Mouse (Mus musculus) ovary, adult 18-20 months (tissue): ENCODE data around the gene Krt36.

Experiments used
- DNase-seq: peaks from one replicate; pipeline ENCODE4 v3.0.0; 2022; ENCODE audit warnings: low spot score, mixed read lengths

Krt36 gene

DNA sequence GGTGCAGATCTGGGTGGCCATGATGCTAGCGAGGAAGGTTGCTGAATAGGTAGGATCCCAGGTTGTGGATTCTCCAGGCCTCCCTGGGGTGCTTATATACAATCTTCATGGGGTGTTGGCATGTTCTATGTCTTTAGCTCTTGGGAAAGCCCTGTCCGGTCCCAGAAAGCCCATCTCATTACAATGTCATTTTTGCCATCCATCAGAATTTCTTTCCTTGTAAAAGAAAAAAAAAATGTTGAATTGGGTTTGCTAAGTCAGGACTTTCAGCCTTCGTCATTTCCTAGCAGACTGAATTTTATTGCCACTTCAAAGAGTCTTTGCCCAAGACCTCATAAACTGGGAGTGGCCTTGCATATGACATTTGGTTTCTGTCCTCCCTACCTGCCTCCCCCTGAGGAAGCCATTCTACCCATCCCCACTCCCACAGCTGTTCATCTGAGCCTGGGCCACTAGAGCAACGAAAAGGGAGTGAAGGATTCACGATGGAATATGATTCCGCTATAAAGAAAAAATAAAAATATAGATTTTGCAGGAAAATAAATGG, at the start of gene Krt36:
Gene Krt36 (minus strand): TSS at position 51 of the 547 bp plus-strand sequence.
- no peak for DNase-seq

DNA sequence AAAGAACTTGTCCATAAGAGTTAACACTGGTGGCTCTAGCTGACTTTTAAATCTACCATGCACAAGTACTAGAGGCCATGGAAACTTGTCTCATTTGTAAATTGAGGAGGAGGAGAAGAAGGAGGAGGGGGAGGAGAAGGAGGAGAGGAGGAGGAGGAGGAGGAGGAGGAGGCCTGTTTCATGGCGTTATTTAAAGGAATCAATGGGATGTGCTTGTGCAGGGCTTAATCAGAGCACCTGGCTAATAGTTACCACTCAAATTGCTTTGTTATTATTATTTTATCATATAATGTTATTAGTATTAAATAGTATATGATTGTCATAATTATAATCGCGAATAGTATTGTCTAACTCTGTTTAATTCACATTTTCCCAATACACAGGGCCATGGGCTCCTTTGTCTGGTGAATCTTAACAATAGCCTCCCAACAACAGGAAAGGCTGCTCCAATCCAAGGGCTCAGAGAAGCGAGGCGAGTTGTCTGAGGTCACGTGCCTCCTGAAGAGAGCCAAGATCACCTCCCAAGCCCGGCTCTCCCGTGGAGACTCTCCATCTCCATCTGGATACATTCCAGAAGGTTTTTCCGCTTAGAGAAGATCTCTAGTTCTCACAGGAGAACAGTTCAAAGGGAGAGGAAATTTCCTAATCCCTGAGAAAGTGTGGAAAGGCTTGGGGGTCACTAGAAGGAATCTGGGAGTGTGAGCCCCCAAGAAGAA, 43.3 kb upstream of the Krt36 start, which contains the start of gene Krt19:
Gene Krt19 (minus strand): TSS at position 51 of the 716 bp plus-strand sequence.
- no peak for DNase-seq

DNA sequence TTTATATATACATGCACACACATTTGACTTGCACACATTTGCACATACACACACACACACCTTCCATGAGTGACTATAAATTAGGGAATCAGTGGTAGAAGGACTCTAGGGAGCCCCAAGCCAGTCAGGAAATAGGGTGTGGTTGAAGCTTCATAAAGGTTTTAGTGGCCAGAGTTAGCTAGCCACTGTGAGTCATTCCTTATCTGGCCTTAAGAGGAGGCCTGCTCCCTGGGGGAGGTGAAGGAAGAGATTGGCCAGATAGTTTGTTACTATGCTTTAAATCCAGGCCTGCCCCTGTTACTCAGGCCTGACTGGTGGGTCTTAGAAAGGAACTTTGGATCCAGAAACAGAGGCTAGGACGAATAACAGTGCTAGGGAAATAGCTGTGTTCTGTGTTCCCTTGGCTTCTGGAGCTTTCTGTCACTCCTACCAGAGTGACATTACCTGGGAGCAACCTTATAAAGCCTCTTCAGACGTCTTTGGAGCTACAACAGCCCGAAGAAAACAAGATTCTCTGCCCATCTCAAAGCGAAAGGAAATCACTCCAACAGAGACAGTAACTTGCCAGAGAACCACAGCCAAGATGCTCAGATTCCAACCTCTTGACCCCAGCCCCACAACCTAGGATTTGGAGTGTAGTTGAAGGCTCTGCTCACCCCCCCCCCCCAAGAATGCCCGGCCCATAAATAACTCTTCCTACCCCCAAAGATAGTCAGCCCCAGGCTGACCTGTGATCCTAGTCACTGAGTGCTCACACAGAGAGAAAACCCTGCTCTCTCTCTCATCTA, 42.3 kb upstream of the Krt36 start:
- no peak for DNase-seq

DNA sequence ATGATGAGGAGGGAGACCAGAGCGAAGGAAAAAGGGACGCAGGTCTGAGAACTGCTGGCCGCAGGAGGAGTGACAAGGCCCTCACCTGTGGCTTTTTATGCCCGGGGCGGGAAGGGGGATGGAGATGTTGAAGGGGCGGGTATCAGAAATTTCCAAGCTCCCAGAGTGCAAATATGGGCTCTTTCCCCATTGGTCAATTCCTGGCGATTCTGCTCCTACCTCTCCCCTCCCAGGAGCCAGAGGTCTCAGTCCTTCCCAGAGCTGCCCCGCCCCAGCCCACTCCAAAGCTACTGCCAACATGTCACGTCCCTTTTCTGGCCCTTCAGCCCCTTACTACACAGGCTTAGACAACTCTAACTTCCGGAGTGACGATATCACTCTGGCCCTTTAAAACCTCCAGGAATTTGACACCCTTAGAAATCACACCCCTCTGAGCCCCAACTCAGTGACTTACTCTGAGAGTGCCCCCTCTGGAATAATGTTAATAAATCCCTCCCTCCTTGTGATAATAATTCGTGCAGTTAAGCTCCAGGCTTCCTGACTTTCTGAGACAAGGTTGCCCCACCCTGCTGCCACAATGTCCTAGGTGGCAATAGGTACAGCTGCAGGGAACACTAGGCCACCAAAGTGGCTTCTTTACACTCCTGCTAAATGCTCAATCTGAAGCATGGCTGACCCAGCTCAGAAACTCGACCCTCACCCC, 40.6 kb upstream of the Krt36 start:
- peak; percentile 27 for DNase-seq

DNA sequence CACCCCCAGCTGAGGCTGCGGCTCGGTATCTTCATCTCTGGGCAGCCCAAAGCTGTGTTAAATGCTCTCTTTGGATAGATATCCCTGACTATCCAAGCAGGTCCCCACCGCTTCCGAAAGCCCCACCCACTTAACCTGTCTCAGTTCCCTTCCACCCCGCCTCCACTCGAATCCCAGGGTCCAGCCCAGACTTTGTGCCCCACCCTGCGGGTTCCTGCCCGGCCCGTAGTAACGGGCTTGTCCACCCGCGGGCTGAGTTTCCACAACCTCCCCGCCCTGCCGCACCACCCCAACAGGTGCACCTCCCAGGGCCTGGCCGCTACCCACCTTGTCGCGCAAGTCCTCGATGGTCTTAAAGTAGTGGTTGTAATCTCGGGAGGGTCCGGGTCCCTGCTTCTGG, 39.7 kb upstream of the Krt36 start:
- no peak for DNase-seq

DNA sequence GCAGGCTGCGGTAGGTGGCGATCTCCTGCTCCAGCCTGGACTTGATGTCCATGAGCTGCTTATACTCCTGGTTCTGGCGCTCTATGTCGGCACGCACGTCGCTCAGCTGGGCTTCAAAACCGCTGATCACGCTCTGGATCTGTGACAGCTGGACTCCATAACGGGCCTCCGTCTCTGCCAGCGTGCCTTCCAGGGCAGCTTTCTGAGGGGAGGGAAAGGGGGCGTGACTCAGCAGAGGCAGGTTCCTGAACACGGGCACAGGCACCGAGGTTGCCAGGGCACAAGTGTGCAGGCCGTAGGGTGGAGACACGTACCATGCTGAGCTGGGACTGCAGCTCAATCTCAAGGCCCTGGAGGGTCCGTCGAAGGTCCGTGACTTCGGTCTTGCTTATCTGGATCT, 35.5 kb upstream of the Krt36 start:
- no peak for DNase-seq

DNA sequence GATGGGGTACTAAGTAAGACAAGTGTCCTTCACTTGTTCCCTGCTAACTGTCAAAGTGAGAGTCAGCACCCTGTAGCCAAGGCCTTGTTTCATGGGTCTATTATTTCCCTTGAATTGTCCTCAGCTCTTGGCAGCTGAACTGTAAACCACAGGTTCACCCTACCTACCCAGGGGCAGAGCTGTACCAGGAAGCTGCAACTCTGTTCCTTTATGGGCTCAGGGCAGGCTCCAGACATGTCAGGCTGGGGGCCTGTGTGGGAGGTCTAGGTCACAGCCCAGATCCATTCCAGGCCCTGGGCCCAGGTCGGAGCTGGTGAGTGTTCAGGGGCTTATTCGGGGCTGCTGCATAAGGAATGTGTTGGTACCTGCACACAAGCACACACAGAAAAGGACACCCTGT, 34.0 kb upstream of the Krt36 start:
- DNase-seq, result no peak

DNA sequence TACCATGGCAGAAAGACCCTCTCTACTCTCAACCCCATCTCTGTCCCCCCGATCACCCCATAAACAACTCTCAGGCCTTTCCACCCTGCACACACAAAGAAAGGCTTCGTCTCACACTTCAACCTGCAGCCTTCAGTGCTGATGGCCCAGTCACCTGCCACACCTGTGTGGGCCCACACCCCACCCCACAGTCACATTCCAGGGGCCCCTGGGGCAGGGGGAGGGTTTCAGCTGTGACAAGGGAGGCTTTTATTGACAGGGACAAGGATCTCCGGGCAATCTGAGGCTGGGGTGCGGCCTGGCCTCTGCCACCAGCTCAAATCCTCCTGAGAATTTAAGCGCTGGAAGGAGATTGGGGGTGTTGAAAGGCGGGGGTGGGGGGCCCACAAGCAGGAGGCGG, 33.4 kb upstream of the Krt36 start:
- no peak for DNase-seq

DNA sequence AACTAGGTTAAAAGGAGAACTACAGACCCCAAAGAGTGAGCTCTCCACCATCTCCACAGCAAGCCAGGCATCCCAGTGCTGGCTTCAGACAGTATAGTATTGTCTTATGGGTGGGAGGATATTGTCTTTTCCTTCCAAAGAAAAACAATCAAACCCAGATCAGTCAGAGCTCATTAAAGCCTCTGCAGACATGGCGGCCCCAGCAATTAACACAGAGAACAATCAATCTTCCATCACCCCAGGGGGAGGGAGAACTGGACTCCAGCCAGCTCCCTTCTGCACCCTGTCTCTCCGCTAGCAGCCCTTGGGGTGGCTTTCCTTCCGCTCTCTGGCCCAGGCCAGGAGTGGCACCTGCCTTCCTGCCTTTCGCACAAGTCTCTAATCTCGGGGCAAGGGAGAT, 32.3 kb upstream of the Krt36 start:
- DNase-seq, result no peak

DNA sequence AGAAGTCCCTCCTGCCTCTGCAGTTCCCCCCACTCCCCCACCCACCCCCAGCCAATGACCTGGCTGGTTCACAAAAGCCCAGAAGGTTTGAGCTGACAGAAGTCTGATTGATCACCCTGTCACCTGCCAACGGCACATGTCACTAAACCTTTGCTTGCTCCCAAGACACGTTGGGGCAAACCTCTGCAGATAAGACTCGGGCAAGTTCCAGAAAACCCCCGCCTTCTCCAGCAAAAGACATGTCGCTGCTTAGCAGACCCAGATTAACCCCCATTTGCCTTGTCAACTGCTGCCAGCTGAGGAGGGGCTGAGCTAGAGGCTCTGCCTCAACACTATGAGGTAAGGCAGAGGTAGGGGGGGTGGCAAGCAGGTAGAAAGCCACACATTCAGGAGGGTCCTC, 31.1 kb upstream of the Krt36 start:
- DNase-seq, result no peak

DNA sequence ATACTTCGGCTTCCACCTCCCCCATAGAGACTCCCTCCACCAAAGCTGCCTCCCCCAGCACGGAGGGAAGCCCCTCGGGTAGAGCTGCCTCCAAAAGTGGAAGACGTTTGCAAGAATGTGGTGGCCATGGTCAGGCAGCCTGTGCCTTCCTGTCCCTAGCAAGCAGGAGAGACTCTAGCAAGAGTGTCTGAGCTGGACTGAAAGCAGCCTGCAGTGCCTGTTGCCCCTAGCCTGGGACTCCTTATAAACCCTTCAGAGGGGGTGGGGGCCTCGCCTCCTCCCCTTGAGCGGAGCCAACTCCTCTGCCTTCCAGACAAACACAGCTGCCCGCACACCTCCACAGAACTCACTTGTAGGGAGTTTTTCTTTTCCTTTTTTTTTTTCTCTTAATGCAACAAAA, 30.3 kb upstream of the Krt36 start, which contains the start of gene Krt15:
Gene Krt15 (minus strand): TSS at position 198 of the 400 bp plus-strand sequence.
- DNase-seq, result no peak

DNA sequence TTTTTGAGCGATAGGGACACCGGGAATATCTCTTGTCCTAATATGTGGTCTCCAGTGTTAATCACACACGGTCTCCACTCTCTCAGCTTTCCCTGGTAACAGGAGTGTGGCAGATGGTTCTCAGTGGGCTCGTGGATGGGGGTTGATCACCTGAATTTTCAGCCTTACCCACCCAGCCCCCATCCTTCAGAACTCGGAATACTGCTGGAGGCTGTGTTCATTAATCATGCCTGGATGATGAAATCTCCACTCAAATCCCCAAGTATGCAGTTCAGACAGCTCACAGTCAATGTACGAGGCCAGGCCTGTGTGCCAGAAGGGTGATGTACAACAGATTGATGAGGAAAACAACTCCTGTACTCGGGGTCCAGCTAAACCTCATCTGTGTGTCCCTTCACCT, 19.5 kb upstream of the Krt36 start:
- no peak for DNase-seq

DNA sequence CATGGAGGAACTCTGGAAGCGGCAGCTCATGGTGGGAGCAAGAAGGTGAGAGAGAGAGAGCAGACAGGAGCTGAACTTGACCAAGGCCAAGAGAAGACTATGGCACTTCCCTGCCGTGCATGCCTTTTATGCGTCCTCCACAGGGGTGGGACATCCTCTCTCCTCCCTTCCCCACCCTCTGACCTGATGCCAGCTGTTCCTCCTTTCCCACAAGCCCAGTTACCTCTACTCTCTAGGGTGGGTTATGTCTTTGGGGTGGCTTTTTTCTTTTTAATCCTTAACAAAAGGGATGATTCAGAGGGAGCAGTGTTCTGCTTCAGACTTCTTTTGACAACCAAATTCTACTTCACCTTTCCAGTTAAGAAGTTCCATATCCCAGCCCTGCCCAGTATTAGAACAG, 16.0 kb upstream of the Krt36 start, which contains the start of gene Krt13:
Gene Krt13 (minus strand): TSS at position 101 of the 400 bp plus-strand sequence.
- no peak for DNase-seq

DNA sequence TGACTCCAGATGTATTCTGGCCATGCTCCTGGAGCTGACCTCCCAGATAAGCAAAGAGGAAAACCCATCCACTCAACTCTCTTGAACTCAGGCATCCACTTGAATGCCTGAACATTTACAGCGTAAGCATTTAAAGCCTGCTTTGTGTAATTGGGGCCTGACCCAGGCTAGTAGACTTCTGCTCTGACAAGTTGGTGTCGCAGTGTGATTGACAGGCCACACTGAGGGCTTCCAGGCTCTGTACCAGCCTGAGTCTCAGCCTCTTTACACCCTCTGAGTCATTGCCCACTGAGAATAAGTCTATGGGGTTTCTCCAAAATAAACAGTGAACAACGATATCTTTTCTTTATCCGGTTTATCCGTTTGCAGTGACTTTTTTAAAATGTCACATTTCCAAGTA, 14.9 kb upstream of the Krt36 start:
- DNase-seq, result no peak

DNA sequence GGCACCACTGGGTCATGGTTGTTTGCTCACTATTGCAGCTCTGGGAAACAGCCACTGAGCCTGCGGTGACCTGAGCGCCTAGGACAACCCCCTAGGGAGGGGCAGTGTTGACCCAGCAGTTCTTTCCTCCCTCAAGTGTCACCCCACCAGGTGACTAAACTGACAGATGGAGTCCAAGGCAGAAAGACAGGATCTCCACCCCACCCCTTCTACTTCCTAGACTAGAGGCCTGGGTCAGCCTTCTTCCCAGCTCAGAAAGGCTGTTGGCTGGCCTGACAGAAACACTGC, 8.3 kb upstream of the Krt36 start:
- DNase-seq, result no peak

DNA sequence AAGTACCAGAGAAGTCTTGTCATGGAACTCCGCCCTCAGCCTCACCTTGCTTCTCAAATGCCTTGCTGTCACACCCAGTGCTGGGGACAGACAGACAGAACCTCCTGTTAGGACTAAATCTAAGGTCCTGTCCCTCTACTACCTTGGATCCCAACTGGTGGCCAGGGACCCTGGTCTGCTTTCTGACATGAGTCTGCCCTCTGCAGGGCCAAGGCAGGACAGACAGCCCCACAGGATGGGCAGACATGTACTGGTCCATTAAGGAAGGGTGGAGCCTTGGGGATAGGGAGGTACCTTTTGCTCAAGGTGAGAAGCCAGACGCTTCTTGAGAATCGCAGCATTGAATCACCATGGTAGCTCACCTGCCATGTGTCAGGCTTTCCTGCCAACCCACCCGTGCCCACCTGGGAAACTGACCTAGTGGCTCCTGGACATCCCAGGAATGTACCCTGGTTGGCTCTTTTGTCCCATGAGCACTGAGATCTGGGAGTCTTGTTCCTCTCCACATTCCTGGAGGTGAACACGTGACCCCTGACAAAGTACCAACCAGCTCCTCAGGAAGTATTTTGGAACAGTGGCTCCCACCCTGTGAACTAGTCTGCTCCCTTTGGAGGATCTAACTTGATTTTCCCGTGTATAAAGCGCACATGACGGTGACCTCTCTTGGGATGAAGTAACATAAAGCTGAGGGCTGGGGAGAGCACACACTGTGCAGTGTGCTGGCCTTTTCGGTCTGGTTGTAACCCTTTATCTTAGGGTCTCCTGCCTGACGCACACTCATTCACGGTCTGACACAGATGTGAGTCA, 7.7 kb upstream of the Krt36 start:
- DNase-seq, result no peak

DNA sequence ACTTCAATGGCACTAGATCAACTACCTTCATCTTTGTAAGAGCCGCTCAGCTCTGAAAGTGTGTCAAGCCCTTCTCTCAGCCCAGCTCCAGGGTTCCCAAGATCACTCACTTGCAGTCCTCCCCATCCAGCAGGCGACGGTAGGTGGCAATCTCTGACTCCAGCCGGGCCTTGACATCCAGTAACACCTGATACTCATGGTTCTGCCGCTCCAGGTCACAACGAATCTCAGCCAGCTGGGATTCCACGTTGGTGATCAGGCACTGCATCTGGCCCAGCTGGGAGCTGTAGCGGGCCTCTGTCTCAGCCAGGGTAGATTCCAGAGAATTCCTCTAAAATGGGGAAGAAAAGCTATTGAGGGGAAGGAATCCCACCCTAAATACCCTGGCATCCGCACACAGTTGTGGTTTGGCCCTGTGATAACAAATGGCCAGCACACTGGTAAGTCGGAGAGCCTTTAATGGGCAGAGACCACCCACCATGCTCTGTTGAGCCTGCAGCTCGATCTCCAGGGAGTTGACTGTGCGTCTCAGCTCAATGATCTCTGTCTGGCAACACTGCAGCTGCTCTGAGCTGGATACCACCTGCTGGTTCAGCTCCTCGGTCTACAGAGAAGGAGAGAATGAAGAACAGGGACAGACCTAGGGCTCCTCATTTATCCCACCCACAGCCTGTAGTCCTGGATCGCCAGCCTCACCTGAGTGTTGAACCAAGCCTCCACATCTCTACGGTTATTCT, 2.6 kb downstream of the Krt36 start:
- DNase-seq, result no peak

DNA sequence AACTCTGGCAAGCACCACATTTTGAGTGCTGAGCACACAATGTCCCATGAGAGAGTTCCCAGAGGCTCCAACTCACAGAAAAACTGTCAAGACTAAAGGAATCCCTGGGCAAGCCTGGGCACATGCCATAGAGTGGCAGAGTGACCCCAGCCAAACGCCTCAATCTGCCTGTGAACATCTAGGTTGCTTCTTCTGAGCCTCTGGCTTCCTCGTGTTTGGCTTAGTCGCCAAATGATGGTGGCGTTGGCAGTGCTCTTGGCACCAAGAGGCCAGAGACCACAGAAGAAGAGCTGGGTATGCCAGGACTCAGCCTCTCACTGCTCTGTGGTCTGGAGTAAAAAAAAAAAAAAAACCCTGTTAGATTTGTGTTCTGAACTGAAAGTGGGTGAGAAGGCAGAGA, 5.0 kb downstream of the Krt36 start:
- no peak for DNase-seq

DNA sequence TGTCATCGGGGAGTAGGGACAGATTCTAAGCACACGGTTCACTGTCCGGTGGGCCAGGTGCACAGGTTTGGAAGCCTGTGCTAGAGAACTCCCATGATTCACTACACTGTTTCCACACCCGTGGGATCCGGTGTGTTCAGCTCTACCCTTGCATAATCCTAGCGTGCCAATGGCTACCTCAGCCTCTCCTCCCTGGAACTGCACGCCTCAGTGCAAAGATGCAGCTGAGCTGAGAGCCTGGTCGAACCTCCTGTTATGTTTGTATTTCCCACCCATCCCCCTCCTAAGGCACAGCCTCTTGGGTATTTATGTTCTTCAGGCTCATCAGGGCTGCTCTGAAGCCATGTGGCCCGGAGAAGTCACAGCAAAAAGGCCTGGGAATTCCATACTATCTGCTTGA, 7.6 kb downstream of the Krt36 start:
- no peak for DNase-seq

DNA sequence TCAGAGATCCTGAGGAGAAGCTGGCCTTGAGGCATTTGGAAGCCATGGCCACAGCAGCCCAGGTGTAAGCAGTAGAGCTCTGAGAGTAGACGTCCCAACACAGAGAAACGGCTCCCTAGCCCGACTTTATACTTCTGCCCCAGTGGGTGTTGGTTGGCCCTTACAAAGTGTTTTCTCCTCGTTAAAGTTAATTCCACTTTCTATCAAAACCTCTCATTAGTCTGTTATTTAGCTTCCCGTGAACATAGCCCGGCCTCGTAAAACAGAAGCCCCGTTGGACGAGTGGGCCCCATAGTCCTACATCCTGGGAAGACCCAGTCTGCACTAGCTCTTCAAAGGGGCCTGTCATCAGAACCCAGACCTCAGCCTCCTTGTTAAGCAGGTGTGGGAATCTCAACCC, 9.3 kb downstream of the Krt36 start, which contains the start of gene Krt35:
Gene Krt35 (minus strand): TSS at position 101 of the 400 bp plus-strand sequence.
- no peak for DNase-seq
